Mouse (Mus musculus): ENCODE measurements around the gene Msh5.

GRCm38 (mm10) chr17:35009586-35009985 is 37.0 kb downstream of the Msh5 start:
- TF ChIP-seq GATA1 (IDR thresholded peaks at IDR 0.05; ENCODE audit: low read length): no peak
- no peak for TF ChIP-seq TAL1 (IDR thresholded peaks at IDR 0.05; ENCODE audit: low read length)

All from erythroblast, embryonic 14.5 days (primary cell).